Comparison of ENCODE assay signal across 23 mouse cellular contexts in the genomic region with DNA sequence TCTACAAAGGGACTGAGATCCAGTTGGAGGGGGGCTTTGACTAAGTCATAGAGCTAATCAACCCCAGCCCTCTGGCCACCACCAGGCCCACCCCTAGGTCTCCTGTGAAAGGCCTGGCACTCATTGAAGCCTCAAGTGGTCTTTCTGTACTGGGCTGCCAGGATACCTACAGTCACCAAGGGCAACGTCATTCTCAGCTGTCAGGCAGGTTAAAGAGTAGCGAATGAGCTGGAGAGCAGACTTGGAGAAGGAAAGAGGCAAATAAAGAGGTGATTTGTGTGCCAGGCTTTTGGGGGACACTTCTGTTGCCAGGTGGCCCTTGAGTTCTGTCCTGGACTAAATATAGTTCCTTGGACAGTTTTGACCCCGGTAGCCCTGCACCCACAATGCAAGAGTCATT.
A peak's percentile ranks its signal among the peaks of the same experiment; 100 is the strongest.
DNase-seq lines count a peak whose midpoint lies in the region; ATAC-seq and TF ChIP-seq lines count a peak whose summit lies in the region.
"Had no signal": no experiment of that assay in that cellular context is flagged by ENCODE, and none has a peak within 500 bp of the region (broad histone marks: within the 10 kb centered on the region; RNA-seq: fewer than 3 reads in every experiment).

No protein-coding gene starts in this region.

- no peak for DNase-seq in forebrain, postnatal 0 days
- DNase-seq in kidney, adult 9 months, result peak; percentile 41
- DNase-seq in brain, embryonic 14.5 days (ENCODE audit: low read depth), result peak; percentile 42
- DNase-seq in lung, postnatal 10 days, result peak; percentile 12
- DNase-seq: adrenal gland, postnatal 36 days; cerebellum, adult 18-20 months; gastrocnemius, postnatal 10 days; kidney, postnatal 10 days; left cerebral cortex, postnatal 4 days; right cerebral cortex, postnatal 14 days; thymus, adult 2 months had no signal

- no peak overlapping the region for H3K4me3 ChIP-seq in forebrain, postnatal 0 days (ENCODE audit: low read depth, low read length)
- no peak overlapping the region for H3K4me3 ChIP-seq in forebrain, embryonic 16.5 days (replicated peaks; ENCODE audit: low read length)
- H3K4me3 ChIP-seq in kidney, embryonic 14.5 days (ENCODE audit: low read length), result no peak overlapping the region
- H3K4me3 ChIP-seq in intestine, embryonic 15.5 days (replicated peaks), result no peak overlapping the region
- H3K4me3 ChIP-seq: embryonic facial prominence, embryonic 15.5 days; heart, embryonic 10.5 days; limb, embryonic 15.5 days; neural tube, embryonic 12.5 days had no signal

- no peaks in the 10 kb centered on the region for H3K4me1 ChIP-seq in forebrain, postnatal 0 days (ENCODE audit: insufficient read depth)
- no peaks in the 10 kb centered on the region for H3K4me1 ChIP-seq in forebrain, embryonic 16.5 days (replicated peaks; ENCODE audit: control insufficient read depth, insufficient read depth, low read length)
- H3K4me1 ChIP-seq in kidney, embryonic 14.5 days (ENCODE audit: control insufficient read depth, insufficient read depth, low read length), result no peaks in the 10 kb centered on the region
- no peaks in the 10 kb centered on the region for H3K4me1 ChIP-seq in intestine, embryonic 15.5 days (replicated peaks)
- H3K4me1 ChIP-seq: embryonic facial prominence, embryonic 15.5 days; heart, embryonic 10.5 days; limb, embryonic 15.5 days; neural tube, embryonic 12.5 days had no signal

- no peak for TF ChIP-seq POLR2A in brain, embryonic 14.5 days (IDR thresholded peaks at IDR 0.05; ENCODE audit: borderline replicate concordance, extremely low read depth, insufficient read depth, insufficient read length, poor library complexity, severe bottlenecking)

- no peaks in the 10 kb centered on the region for H3K9me3 ChIP-seq in forebrain, postnatal 0 days (ENCODE audit: low read length)
- H3K9me3 ChIP-seq in forebrain, embryonic 16.5 days (ENCODE audit: control insufficient read depth, low read length), result no peaks in the 10 kb centered on the region
- H3K9me3 ChIP-seq in kidney, embryonic 14.5 days (ENCODE audit: control insufficient read depth, low read length), result no peaks in the 10 kb centered on the region
- H3K9me3 ChIP-seq in intestine, embryonic 15.5 days, result no peaks in the 10 kb centered on the region
- H3K9me3 ChIP-seq: embryonic facial prominence, embryonic 15.5 days; heart, embryonic 10.5 days; limb, embryonic 15.5 days; neural tube, embryonic 12.5 days had no signal

- no peak overlapping the region for H3K9ac ChIP-seq in forebrain, postnatal 0 days
- H3K9ac ChIP-seq in forebrain, embryonic 16.5 days (replicated peaks; ENCODE audit: low read depth, low read length), result no peak overlapping the region
- H3K9ac ChIP-seq in kidney, embryonic 14.5 days (ENCODE audit: low read depth, low read length), result no peak overlapping the region
- no peak overlapping the region for H3K9ac ChIP-seq in intestine, embryonic 15.5 days
- H3K9ac ChIP-seq: embryonic facial prominence, embryonic 15.5 days; limb, embryonic 15.5 days; liver, embryonic 14.5 days; neural tube, embryonic 12.5 days had no signal

- H3K4me2 ChIP-seq in forebrain, postnatal 0 days (ENCODE audit: low read depth), result no peak overlapping the region
- H3K4me2 ChIP-seq in forebrain, embryonic 16.5 days (ENCODE audit: low read length), result no peak overlapping the region
- H3K4me2 ChIP-seq in kidney, embryonic 14.5 days (replicated peaks; ENCODE audit: low read depth, low read length), result no peak overlapping the region
- no peak overlapping the region for H3K4me2 ChIP-seq in intestine, embryonic 15.5 days (replicated peaks)
- H3K4me2 ChIP-seq: embryonic facial prominence, embryonic 15.5 days; limb, embryonic 15.5 days; midbrain, embryonic 11.5 days; neural tube, embryonic 12.5 days had no signal

- no peak overlapping the region for H3K27ac ChIP-seq in forebrain, postnatal 0 days (ENCODE audit: low read depth, low read length)
- H3K27ac ChIP-seq in forebrain, embryonic 16.5 days (ENCODE audit: low read length), result no peak overlapping the region
- no peak overlapping the region for H3K27ac ChIP-seq in kidney, embryonic 14.5 days (ENCODE audit: low read depth, low read length)
- no peak overlapping the region for H3K27ac ChIP-seq in intestine, embryonic 15.5 days
- H3K27ac ChIP-seq: embryonic facial prominence, embryonic 15.5 days; heart, embryonic 10.5 days; limb, embryonic 15.5 days; liver, embryonic 14.5 days; neural tube, embryonic 12.5 days; stomach, postnatal 0 days had no signal

- no peaks in the 10 kb centered on the region for H3K36me3 ChIP-seq in forebrain, postnatal 0 days (ENCODE audit: insufficient read depth)
- H3K36me3 ChIP-seq in forebrain, embryonic 16.5 days (ENCODE audit: control insufficient read depth, insufficient read depth), result no peaks in the 10 kb centered on the region
- no peaks in the 10 kb centered on the region for H3K36me3 ChIP-seq in kidney, embryonic 14.5 days (ENCODE audit: control insufficient read depth, insufficient read depth, low read length)
- no peaks in the 10 kb centered on the region for H3K36me3 ChIP-seq in intestine, embryonic 15.5 days
- H3K36me3 ChIP-seq: embryonic facial prominence, embryonic 15.5 days; heart, embryonic 10.5 days; limb, embryonic 15.5 days; neural tube, embryonic 12.5 days had no signal

- TF ChIP-seq CTCF in forebrain, postnatal 0 days (IDR thresholded peaks at IDR 0.05; ENCODE audit: low read depth), result no peak
- TF ChIP-seq CTCF in brain, embryonic 14.5 days (IDR thresholded peaks at IDR 0.05; ENCODE audit: borderline replicate concordance, extremely low read depth, insufficient read depth, insufficient read length), result no peak

- ATAC-seq in forebrain, postnatal 0 days, result peak; percentile 29; the same call in 1 of the 2 replicates
- no peak for ATAC-seq in forebrain, embryonic 16.5 days
- no peak for ATAC-seq in kidney, embryonic 14.5 days (ENCODE audit: low FRiP score, low TSS enrichment)
- ATAC-seq in intestine, embryonic 15.5 days, result no peak
- ATAC-seq: forebrain, embryonic 14.5 days; intestine, postnatal 0 days had no signal

- no peaks in the 10 kb centered on the region for H3K27me3 ChIP-seq in forebrain, postnatal 0 days (ENCODE audit: insufficient read depth, low read length)
- H3K27me3 ChIP-seq in forebrain, embryonic 16.5 days (replicated peaks; ENCODE audit: control insufficient read depth, insufficient read depth, low read length), result no peaks in the 10 kb centered on the region
- H3K27me3 ChIP-seq in kidney, embryonic 14.5 days (ENCODE audit: control insufficient read depth, insufficient read depth, low read length), result peaks cover 10% of the 10 kb centered on the region; the same call in 1 of the 2 replicates
- H3K27me3 ChIP-seq in intestine, embryonic 15.5 days (replicated peaks), result no peaks in the 10 kb centered on the region
- H3K27me3 ChIP-seq: neural tube, embryonic 12.5 days had no signal

- WGBS in forebrain, postnatal 0 days, result 74% methylated on average over 3 of the region's 3 CpGs
- WGBS in forebrain, embryonic 16.5 days, result 76% methylated on average over 3 of the region's 3 CpGs
- 93% methylated on average over 3 of the region's 3 CpGs for WGBS in kidney, embryonic 14.5 days
- WGBS in intestine, embryonic 15.5 days, result 87% methylated on average over 3 of the region's 3 CpGs
